Mouse (Mus musculus): ENCODE data around the gene Psmd11. TPM values are rescaled to one million over a fixed set of nuclear protein-coding genes. Genes with fewer than 3 reads are reported as not detected.

Psmd11 gene
- polyA plus RNA-seq, 1 experiment = 43.9 TPM

DNA sequence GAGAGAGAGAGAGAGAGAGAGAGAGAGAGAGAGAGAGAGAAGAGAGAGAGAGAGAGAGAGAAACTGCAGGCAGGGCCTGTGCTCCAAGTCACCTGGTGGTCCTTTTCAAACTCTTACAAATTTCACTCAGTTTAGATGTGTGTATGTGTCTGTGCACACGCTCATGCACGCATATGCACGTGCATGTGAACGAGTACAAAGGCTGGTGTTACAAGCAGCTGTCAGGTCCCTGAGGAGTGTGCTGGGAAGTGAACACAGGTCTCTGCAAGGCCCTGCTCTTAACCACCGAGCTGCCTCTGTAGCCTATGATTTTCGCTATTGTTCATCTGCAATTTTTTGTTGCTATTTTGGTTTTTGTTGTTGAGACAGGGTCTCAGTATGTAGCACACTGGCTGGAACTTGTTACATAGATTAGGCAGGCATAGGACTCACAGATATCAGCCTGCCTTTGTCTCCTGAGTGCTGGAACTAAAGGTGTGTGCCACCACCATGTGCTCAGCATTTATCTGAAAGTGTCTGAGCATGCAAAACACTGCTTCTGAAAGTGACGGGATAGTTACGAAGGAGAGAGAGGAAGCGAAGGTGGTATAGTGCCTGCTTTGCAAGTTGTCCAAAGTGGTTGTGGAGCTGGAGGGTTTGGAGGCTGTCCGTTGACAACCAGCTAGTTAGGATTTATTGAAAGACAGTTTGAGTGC lies 69.0 kb downstream of the Psmd11 start:
- WGBS = 87% methylated on average over 10 of the region's 10 CpGs

DNA sequence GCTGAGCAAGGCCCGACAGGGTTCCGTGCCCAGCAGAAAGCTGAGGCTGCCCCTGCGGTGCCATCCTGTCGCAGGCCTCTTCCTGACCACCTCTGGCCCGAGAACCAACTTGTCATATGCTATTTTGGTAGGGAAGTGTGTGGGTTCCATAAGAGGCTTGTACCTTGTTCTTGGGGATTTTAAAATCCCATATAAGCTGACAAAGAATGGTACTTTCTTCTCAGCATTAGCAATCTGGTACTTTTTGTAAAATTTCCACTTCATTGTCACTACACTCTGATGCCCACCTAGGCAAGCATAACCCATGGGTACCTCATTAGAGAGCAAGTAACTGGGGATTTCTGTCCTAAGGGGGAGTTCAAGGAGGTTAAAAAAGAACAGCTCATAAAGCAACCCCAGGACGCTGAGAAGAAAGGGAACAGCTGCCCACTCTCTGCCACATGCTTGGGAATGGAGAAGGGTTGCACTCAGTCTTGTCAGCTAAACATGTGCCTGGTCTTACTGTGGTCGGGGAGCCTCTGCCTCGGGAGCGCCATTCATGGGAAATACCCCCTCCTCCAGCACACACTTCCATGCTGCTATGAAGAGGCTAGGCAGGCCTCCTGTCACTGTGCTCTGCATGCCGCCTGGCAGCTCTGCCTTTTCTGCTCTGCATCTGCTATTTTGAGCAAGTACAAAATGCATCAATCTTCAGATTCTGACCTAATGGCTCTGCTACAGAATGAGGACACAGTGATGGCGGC lies 70.1 kb downstream of the Psmd11 start:
- WGBS = 74% methylated on average over 11 of the region's 11 CpGs
- no peak for DNase-seq (ENCODE audit: low read depth, low spot score)

More for the DNA sequence above, 69.0 kb downstream of the Psmd11 start:
- no peak for DNase-seq (ENCODE audit: low read depth, low spot score)

GRCm38 (mm10) chr11:80499550-80499952 lies 71.1 kb downstream of the Psmd11 start:
- WGBS = 81% methylated on average over 4 of the region's 4 CpGs
- no peak for DNase-seq (ENCODE audit: low read depth, low spot score)

- no peak for DNase-seq (ENCODE audit: low read depth, low spot score)
- 92% methylated on average over 6 of the region's 6 CpGs for WGBS
Observed at GRCm38 (mm10) chr11:80503281-80503680, 74.9 kb downstream of the Psmd11 start.

DNA sequence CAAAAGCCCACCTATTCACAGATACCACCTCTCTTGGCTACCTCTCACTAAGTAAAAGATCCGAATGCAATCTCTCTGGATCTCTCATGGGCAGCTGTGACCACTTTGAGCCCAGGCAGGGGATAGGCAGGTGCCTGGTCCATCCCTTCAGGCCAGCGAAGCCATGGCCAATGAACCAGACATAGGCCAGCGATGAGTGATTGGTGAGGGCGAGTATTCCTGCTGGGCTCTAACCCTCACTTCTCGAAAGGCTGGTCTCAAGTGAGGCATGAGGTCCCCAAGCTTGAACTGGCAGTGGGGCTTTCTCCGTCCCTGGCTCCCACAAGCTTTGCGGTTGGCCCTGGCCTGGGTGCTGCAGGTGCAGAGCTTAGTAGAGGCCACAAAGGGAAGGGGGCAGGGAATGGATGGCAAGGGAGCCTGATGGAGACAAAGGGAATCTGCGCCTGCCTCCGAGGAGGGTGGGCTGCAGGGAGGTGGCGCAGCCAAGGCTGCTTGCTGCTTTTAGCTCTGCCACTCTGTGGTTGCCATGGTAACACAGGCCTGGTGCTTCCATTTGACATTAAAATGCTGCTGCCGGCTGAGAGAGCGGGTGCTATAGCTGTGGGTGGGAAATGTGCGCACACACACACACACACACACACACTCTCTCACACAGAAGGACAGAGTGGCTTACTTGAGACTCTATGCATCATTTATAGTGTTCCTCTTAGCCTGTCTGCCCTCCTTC lies 75.5 kb downstream of the Psmd11 start:
- no peak for DNase-seq (ENCODE audit: low read depth, low spot score)
- whole genome bisulfite sequencing = 79% methylated on average over 13 of the region's 13 CpGs

GRCm38 (mm10) chr11:80504519-80505385 lies 76.3 kb downstream of the Psmd11 start:
- 73% methylated on average over 6 of the region's 6 CpGs for WGBS
- no peak for DNase-seq (ENCODE audit: low read depth, low spot score)

DNA sequence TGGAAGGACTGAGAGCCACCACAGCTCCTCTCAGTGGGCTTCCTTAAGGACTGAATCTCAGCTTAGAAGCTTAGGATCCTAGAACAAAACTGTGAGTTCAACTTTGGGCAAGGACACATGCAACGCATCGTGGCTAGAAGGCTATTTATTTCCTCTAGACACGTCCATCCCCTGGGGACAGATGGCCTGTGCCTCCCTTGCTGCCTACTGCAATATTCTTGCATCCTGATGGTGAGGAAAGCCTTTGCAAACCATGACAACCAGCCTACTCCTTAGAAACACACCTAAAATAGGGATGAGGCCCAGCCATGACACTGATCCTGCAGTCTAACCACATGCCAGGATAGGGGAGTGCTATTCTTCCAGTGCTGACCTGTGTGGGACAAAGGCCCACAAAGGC lies 77.2 kb downstream of the Psmd11 start:
- WGBS = 95% methylated on average over 3 of the region's 3 CpGs
- no peak for DNase-seq (ENCODE audit: low read depth, low spot score)

DNA sequence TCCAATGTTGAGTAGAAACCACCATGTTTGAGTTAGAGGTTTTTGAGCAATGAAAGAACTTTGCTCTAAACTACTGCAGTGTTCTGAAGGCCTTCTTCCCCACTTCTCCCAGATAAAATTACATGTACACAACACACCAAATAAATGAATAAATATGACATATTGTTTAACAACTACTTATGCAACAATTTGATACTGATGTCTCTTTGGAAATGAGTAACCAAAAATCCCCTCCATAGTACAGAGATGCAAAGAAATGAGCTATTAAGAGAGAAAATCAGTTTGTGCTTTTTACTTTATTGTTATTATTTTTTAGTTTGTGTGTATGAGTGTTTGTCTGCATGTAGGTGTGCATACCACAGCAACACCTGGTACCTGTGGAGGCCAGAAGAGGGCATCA lies 78.1 kb downstream of the Psmd11 start:
- DNase-seq (ENCODE audit: low read depth, low spot score) = no peak

- WGBS = 91% methylated on average over 6 of the region's 6 CpGs
- no peak for DNase-seq (ENCODE audit: low read depth, low spot score)
Observed at GRCm38 (mm10) chr11:80507791-80508190, 79.4 kb downstream of the Psmd11 start.

- DNase-seq (ENCODE audit: low read depth, low spot score) = no peak
Observed at GRCm38 (mm10) chr11:80508361-80509175, 80.2 kb downstream of the Psmd11 start.

GRCm38 (mm10) chr11:80509176-80509506 lies 80.7 kb downstream of the Psmd11 start:
- no peak for DNase-seq (ENCODE audit: low read depth, low spot score)
- 81% methylated on average over 5 of the region's 5 CpGs for WGBS

More at GRCm38 (mm10) chr11:80508361-80509175, 80.2 kb downstream of the Psmd11 start:
- 70% methylated on average over 19 of the region's 19 CpGs for WGBS

DNA sequence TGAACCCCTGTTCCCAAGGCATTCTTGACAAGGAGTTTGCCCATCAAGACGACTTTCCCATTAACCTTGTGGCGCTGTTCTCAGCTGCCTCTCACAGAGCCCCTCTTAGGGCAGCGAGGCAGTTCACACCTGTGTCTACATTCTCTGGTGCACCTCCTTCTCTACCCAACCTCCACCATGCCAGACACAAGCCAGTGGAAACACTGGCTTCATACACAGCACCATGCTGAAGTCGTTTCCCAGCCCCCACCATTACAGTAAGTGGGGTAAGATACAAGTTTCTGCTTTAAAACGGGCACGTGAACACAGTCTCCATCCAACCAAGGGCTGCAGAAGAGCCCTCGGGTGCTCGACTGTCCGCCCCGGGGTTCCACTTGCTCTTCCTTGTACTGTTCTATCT lies 81.7 kb downstream of the Psmd11 start:
- no peak for DNase-seq (ENCODE audit: low read depth, low spot score)
- 90% methylated on average over 10 of the region's 10 CpGs for WGBS

GRCm38 (mm10) chr11:80512313-80513056 lies 84.1 kb downstream of the Psmd11 start:
- WGBS = 80% methylated on average over 19 of the region's 19 CpGs

DNA sequence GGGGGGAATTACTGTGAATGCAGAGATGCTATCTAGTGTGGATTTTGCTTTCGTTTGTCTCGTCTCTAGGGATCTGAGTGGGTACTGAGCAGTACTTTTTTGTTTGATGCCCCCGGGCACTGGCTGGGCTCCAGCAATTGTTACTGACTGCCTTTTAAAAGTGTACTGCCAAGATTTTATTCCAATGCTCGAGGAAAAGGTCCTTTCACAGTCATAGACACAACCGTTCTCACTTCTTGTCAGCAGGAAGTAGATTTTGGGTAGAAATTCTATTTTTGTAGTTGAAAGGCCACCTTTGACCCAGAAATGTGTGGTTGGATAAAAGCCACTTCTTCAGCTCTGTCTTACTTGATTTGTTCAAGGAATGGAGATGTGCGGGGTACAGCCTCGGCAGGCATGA lies 85.4 kb downstream of the Psmd11 start:
- no peak for DNase-seq (ENCODE audit: low read depth, low spot score)
- 68% methylated on average over 7 of the region's 7 CpGs for WGBS

More at GRCm38 (mm10) chr11:80512313-80513056, 84.1 kb downstream of the Psmd11 start:
- no peak for DNase-seq (ENCODE audit: low read depth, low spot score)

- WGBS = 80% methylated on average over 1 of the region's 1 CpGs
- DNase-seq (ENCODE audit: low read depth, low spot score) = no peak
Observed at GRCm38 (mm10) chr11:80515346-80515745, 86.9 kb downstream of the Psmd11 start.

GRCm38 (mm10) chr11:80515895-80516294 lies 87.5 kb downstream of the Psmd11 start:
- 88% methylated on average over 8 of the region's 8 CpGs for WGBS
- DNase-seq (ENCODE audit: low read depth, low spot score) = no peak

DNA sequence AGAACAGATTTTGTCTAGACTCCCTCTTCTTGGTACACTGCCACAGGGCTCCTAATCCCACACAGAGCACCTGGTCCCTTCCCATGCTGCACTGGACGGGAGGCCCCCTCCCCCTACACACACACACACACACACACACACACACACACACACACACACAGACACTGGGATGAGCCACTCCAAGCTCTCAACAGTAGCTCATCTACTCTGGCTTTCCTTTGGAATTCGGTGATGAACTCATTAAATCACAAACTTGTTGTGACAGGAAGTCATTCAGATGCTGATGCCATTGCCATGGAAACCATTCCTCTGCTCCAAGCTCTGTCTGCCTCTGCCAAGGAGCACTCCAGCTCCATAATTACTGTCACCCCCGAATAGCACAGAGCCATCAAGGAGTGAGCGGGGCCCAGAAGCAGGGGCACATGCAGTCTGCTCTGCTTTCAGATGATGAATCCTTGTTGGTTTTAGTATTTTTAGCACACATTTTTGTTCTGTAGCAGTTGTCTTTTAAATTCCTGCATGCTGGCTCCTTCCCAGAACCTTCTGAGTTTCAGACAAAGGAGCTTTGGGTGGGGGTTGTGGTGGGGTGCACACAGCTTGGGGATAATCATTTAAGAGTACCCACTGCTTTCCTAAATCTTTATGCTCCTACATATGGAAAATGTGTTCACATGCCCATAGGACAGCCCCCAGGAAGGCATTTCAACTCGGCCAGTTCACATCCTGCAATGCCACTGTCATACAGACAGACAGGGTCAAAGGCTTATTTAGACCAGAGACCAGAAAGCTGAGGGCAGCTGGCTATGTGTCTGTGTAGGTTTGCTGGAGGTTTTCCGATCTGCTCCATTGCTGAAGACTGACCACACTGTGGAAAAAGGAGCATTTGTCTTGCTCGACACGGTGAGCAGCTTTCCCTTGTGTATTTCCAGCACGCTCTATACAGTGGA lies 90.3 kb downstream of the Psmd11 start:
- WGBS = 64% methylated on average over 9 of the region's 9 CpGs
- DNase-seq (ENCODE audit: low read depth, low spot score) = no peak
